Mouse (Mus musculus) cerebellum, postnatal 14 days (tissue): ENCODE measurements around the gene Gm10228.
"Not testable (repeated sequence)": the region's sequence is repeated elsewhere in the genome, so short reads cannot be mapped to it uniquely, and the experiment has no call there.

Source experiments
- DNase-seq, 2 experiments: peaks; one replicate each; pipeline ENCODE4 v3.0.0; 2021; ENCODE audit warnings: mixed read lengths in 2 of 2

Gene Gm10228

DNA sequence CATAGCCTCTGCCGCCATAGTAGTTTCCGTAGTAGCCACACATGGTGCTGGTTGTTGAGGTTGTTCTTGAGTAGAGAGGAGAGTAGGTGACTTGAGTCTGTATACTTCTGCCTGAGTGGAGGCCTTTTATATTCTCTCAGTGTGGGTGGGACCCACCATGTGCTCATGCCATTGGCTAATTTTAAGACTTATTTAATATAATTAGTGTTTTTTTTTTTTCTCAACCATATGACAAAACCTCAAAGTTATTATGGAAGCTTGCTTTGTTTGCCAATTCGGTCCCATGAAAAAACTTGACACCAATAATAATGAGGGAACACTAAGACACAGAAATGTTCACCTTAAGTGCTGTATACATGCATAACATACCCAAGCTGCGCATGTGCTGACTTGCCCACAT is at the start of gene Gm10228:
Gm10228 (minus strand) TSS at position 101 of the 400 bp plus-strand sequence.
- not testable (repeated sequence) for DNase-seq

- not testable (repeated sequence) for DNase-seq
Observed at GRCm38 (mm10) chr16:89071041-89071440, 29.8 kb upstream of the Gm10228 start.

DNA sequence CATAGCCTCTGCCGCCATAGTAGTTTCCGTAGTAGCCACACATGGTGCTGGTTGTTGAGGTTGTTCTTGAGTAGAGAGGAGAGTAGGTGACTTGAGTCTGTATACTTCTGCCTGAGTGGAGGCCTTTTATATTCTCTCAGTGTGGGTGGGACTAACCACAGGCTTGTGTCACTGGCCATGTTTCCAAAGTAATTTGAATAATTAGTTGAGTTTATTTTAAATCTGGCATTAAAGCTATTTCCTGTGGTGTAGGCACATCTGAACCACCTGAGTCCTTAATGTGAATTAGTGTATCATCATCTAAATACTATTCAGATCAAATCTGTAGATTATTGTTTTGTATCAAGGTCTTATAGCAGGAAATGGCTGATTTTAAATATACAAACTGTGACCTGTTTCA is 22.6 kb upstream of the Gm10228 start, which contains the start of gene 1110025L11Rik:
1110025L11Rik (minus strand) TSS at position 101 of the 400 bp plus-strand sequence.
- not testable (repeated sequence) for DNase-seq

DNA sequence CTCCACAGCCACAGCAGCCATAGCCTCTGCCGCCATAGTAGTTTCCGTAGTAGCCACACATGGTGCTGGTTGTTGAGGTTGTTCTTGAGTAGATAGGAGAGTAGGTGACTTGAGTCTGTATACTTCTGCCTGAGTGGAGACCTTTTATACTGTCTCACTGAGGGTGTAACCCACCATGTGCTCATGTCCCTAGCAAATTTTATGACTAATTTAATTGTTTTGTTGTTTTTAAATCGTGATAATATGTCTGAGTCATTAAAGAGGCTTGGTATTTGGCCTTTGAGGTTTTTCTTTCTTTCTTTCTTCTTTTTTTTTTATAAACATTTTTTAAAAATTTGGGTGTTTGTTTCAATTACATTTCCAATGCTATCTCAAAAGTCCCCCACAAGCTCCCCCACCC is 6.5 kb upstream of the Gm10228 start, which contains the start of gene Krtap6-5:
Krtap6-5 (minus strand) TSS at position 101 of the 400 bp plus-strand sequence.
- DNase-seq, result no peak

DNA sequence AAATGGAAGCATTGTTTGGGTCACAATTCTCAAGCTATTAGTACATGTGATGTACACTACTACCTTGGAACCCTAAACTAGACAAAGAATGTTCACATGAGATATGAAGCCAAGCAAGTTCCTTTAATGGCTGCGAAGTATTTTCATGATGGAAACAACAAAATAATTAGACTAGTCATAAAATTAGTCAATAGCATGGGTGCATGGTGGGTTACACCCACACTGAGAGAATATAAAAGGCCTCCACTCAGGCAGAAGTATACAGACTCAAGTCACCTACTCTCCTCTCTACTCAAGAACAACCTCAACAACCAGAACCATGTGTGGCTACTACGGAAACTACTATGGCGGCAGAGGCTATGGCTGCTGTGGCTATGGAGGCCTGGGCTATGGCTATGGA is 9.9 kb downstream of the Gm10228 start, which contains the start of gene Krtap6-1:
Krtap6-1 (plus strand) TSS at position 301 of the 400 bp plus-strand sequence.
- DNase-seq, result not testable (repeated sequence)

- not testable (repeated sequence) for DNase-seq
Observed at GRCm38 (mm10) chr16:89014984-89015383, 26.3 kb downstream of the Gm10228 start, which contains the start of gene Gm10229. Gene Gm10229, plus strand, starts transcription at chr16:89015284.

GRCm38 (mm10) chr16:89013973-89014372 is 27.3 kb downstream of the Gm10228 start:
- no peak for DNase-seq

- no peak for DNase-seq
Observed at GRCm38 (mm10) chr16:89010659-89011058, 30.6 kb downstream of the Gm10228 start, which contains the start of gene Krtap22-2. Gene Krtap22-2, minus strand, starts transcription at chr16:89010759.
